Mouse (Mus musculus) spleen, adult 2 months (tissue): ENCODE data around the gene Snai3.

Source experiments
- CTCF ChIP-seq: fragments of 200-500 bp; IDR thresholded peaks from 2 replicates; pipeline ENCODE4 v1.5.1; 2011; ENCODE audit warnings: mild to moderate bottlenecking, inconsistent platforms; ENCODE audit not compliant: insufficient read depth, insufficient read length, insufficient replicate concordance; ENCODE audit errors: extremely low read depth
- POLR2A ChIP-seq: fragments of 200-500 bp; IDR thresholded peaks from 2 replicates; pipeline ENCODE4 v1.6.1; 2011; ENCODE audit warnings: low read depth, low read length, inconsistent platforms

DNA sequence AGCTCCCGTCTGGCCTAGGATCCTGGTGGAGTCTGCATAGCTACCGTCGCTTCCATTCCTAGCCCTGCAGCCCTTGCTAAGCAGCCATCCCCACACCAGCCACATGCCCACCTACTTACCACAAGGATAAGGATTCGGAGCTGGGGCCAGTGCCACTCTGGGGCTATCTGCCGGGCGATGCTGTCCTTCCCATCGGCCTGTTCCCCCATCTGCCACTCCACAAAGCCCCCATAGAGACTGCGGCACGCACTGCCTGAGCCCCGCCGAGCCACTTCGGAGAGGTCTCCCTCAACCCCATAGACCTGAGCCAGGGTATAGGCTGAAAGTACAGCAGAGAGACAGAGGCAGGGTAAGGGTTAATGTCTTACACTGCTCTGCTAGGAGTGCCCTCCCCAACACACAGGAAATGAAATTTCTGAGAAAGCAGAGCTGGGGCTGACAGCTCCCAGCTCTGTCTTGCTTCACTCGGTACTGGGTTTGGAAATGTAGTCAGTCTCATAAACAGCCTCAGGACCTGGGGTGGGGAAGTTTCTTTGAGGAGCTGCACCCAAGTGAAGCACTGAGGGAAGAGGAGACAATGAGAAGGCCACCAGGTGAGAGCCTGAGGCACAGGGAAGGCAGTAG is 22.7 kb downstream of the Snai3 start:
- TF ChIP-seq POLR2A (no peak), CTCF (no peak)
